Mouse (Mus musculus) stomach, postnatal 0 days (tissue): ENCODE results near the gene Slit3. TPM values are rescaled to one million over a fixed set of nuclear protein-coding genes. Genes with fewer than 3 reads are reported as not detected.

Source experiments
- ATAC-seq: fragments of 200-750 bp; cut with Nextera tagmentation; 2 replicates; pipeline ENCODE4 v1.8.0; 2017; ENCODE audit not compliant: low FRiP score, low TSS enrichment
- DNase-seq: peaks from one replicate; pipeline ENCODE4 v3.0.0-alpha.2; 2016; ENCODE audit warnings: low spot score
- H3K27ac ChIP-seq: fragments of 300-500 bp; sonication (generic); replicated peaks from 2 replicates; pipeline ENCODE4 v1.5.1; 2014; ENCODE audit warnings: mild to moderate bottlenecking, control low read depth
- H3K27me3 ChIP-seq: fragments of 300-500 bp; sonication (generic); 2 replicates; pipeline ENCODE4 v1.6.1; 2014; ENCODE audit warnings: low read length; ENCODE audit not compliant: control insufficient read depth, insufficient read depth
- H3K36me3 ChIP-seq: fragments of 300-500 bp; sonication (generic); 2 replicates; pipeline ENCODE4 v1.6.1; 2014; ENCODE audit warnings: low read length, mixed read lengths; ENCODE audit not compliant: control insufficient read depth, insufficient read depth
- H3K4me1 ChIP-seq: fragments of 300-500 bp; sonication (generic); replicated peaks from 2 replicates; pipeline ENCODE4 v1.6.1; 2014; ENCODE audit warnings: antibody characterized with exemption; ENCODE audit not compliant: control insufficient read depth, insufficient read depth
- H3K4me2 ChIP-seq: fragments of 300-500 bp; sonication (generic); replicated peaks from 2 replicates; pipeline ENCODE4 v1.6.1; 2014; ENCODE audit warnings: low read depth, mild to moderate bottlenecking, control low read depth, moderate library complexity
- H3K4me3 ChIP-seq: fragments of 300-500 bp; sonication (generic); 2 replicates; pipeline ENCODE4 v1.5.1; 2014; ENCODE audit warnings: low read depth, low read length, control low read depth
- H3K9ac ChIP-seq: fragments of 300-500 bp; sonication (generic); 2 replicates; pipeline ENCODE4 v1.6.1; 2014; ENCODE audit warnings: mild to moderate bottlenecking, low read length, control low read depth, mixed read lengths
- H3K9me3 ChIP-seq: fragments of 300-500 bp; sonication (generic); 2 replicates; pipeline ENCODE4 v1.6.1; 2016; ENCODE audit warnings: low read length; ENCODE audit not compliant: control insufficient read depth
- CTCF ChIP-seq: IDR thresholded peaks from 2 replicates; pipeline ENCODE4 v1.5.1; 2016; ENCODE audit warnings: antibody characterized with exemption, low read depth, mild to moderate bottlenecking, moderate library complexity
- EP300 ChIP-seq: optimal IDR thresholded peaks from 2 replicates; pipeline ENCODE3; 2016; ENCODE audit warnings: antibody characterized with exemption
- WGBS: fragments of 180-500 bp; shearing (Covaris S2); extraction: QIAGEN DNeasy Blood & Tissue Kit; methylation state at CpG from one replicate; pipeline ENCODE4 v1.1.7; 2014; 5-methylcytosine and 5-hydroxymethylcytosine counted together
- polyA plus RNA-seq: library from polyadenylated mRNA; unstranded; fragments of >200 nt; fragmentation: Nextera tagmentation; extraction: Ambion mirVana; gene quantifications from 2 replicates; pipeline ENCODE4 v1.2.1, GENCODE M21; 2015

The Slit3 gene
- polyA plus RNA-seq, 1 experiment from 2014 or later = 8.1 TPM

DNA sequence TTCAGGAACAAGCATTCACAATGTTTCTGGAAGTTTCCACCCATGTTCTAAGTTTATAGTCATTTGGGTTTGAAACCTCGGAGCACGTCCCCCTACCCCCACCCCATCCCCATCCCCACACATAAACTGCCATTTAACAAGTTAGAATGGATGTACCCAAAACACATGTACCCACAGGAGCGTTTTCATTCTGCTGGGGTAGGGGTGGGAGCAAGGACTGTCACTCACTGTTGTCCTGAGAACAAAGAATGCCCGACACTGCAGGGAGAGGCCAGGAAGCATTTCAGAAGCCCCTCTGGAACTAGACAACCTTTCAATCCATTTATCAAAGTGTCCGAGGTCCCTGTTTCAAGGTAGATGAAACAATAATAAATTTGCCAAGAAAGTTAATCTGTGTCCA lies 383.0 kb downstream of the Slit3 start:
- H3K36me3 ChIP-seq = no peaks in the 10 kb centered on the region
- H3K4me2 ChIP-seq = no peak overlapping the region
- no peak overlapping the region for H3K4me3 ChIP-seq
- ATAC-seq = no peak
- TF ChIP-seq CTCF (no peak), EP300 (no peak)
- H3K27me3 ChIP-seq = no peaks in the 10 kb centered on the region
- no peak overlapping the region for H3K9ac ChIP-seq
- no peak overlapping the region for H3K27ac ChIP-seq
- no peaks in the 10 kb centered on the region for H3K4me1 ChIP-seq
- DNase-seq = no peak
- 48% methylated on average over 5 of the region's 5 CpGs for WGBS
- H3K9me3 ChIP-seq = no peaks in the 10 kb centered on the region

DNA sequence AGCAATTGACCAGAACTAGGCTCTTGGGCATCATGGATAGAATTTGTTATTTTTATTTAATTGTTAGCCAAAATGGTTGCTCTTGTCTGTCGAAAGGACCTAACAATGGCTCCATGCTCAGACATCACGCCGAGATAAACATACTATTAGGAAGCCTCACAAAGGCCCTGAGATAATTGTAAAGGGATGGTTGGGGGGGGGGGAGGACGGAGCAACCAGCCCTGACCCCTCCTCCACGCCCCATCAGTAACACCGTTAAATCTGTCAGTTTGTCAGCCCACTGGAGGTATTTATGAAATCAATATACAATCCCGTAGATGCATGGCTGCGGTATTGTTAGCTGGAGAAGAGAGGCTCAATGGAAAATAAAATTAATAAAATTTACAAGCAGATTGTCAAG lies 383.9 kb downstream of the Slit3 start:
- WGBS = 74% methylated on average over 8 of the region's 8 CpGs

GRCm38 (mm10) chr11:35505316-35505715 lies 384.3 kb downstream of the Slit3 start:
- WGBS = 73% methylated on average over 4 of the region's 4 CpGs

More for the DNA sequence above, 383.9 kb downstream of the Slit3 start:
- Histone ChIP-seq H3K4me3 (no peak overlapping the region), H3K9me3 (no peaks in the 10 kb centered on the region), H3K27me3 (no peaks in the 10 kb centered on the region), H3K36me3 (no peaks in the 10 kb centered on the region), H3K27ac (no peak overlapping the region), H3K4me1 (no peaks in the 10 kb centered on the region), H3K4me2 (no peak overlapping the region), H3K9ac (no peak overlapping the region)
- no peak for TF ChIP-seq EP300
- TF ChIP-seq CTCF = no peak
- ATAC-seq = no peak
- no peak for DNase-seq

GRCm38 (mm10) chr11:35505817-35506216 lies 384.8 kb downstream of the Slit3 start:
- WGBS = 53% methylated on average over 9 of the region's 9 CpGs
- Histone ChIP-seq H3K27me3 (no peaks in the 10 kb centered on the region), H3K4me3 (no peak overlapping the region), H3K9me3 (no peaks in the 10 kb centered on the region), H3K4me2 (no peak overlapping the region), H3K9ac (no peak overlapping the region), H3K27ac (no peak overlapping the region), H3K36me3 (no peaks in the 10 kb centered on the region), H3K4me1 (no peaks in the 10 kb centered on the region)
- no peak for DNase-seq
- TF ChIP-seq CTCF = no peak
- TF ChIP-seq EP300 = no peak
- no peak for ATAC-seq

More at GRCm38 (mm10) chr11:35505316-35505715, 384.3 kb downstream of the Slit3 start:
- Histone ChIP-seq H3K4me2 (no peak overlapping the region), H3K27me3 (no peaks in the 10 kb centered on the region), H3K4me3 (no peak overlapping the region), H3K27ac (no peak overlapping the region), H3K4me1 (no peaks in the 10 kb centered on the region), H3K36me3 (no peaks in the 10 kb centered on the region), H3K9me3 (no peaks in the 10 kb centered on the region), H3K9ac (no peak overlapping the region)
- no peak for ATAC-seq
- TF ChIP-seq EP300 = no peak
- TF ChIP-seq CTCF = no peak
- DNase-seq = no peak

- Histone ChIP-seq H3K27ac (no peak overlapping the region), H3K9me3 (no peaks in the 10 kb centered on the region), H3K9ac (no peak overlapping the region), H3K4me2 (no peak overlapping the region), H3K27me3 (no peaks in the 10 kb centered on the region), H3K4me1 (no peaks in the 10 kb centered on the region), H3K4me3 (no peak overlapping the region), H3K36me3 (no peaks in the 10 kb centered on the region)
- DNase-seq (no peak), ATAC-seq (no peak)
- TF ChIP-seq CTCF = no peak
- no peak for TF ChIP-seq EP300
- WGBS = 54% methylated on average over 9 of the region's 9 CpGs
These were observed 386.9 kb downstream of the Slit3 start for GRCm38 (mm10) chr11:35507781-35508390.

DNA sequence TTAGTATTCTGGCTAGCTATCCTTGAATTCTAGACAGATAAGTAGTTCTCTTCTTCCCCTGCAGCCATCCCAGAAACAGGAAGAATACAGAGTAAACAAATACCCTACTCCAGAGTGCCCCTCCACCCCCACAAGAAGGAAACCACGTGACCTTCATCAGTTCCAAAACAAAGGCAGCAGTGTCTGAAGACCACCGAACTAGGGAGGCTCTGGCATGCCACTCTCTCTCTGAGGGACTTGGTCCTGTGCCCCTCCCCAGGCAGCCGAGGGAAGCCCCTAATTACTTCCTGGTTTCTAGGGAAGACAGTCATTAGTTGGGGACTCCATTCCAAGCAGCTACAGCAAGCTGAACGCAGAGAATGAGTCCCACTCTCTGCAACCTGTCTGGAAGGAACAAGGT lies 391.7 kb downstream of the Slit3 start:
- Histone ChIP-seq H3K27me3 (no peaks in the 10 kb centered on the region), H3K9ac (no peak overlapping the region), H3K27ac (no peak overlapping the region), H3K36me3 (no peaks in the 10 kb centered on the region), H3K4me2 (no peak overlapping the region), H3K9me3 (no peaks in the 10 kb centered on the region), H3K4me3 (no peak overlapping the region), H3K4me1 (no peaks in the 10 kb centered on the region)
- ATAC-seq (no peak), DNase-seq (no peak)
- TF ChIP-seq EP300 = no peak
- no peak for TF ChIP-seq CTCF
- 22% methylated on average over 4 of the region's 4 CpGs for WGBS
